Mouse (Mus musculus): Measurements from ENCODE around the gene Mkln1.

- TF ChIP-seq CTCF (IDR thresholded peaks at IDR 0.05; ENCODE audit: low read depth, low read length): no peak
- no peak for TF ChIP-seq POLR2A (IDR thresholded peaks at IDR 0.05; ENCODE audit: extremely low read depth, insufficient read depth, low read length)
Observed at GRCm38 (mm10) chr6:31357286-31357685, 41.2 kb upstream of the Mkln1 start.

Data from liver, adult 2 months (tissue).